Mouse (Mus musculus) spleen, postnatal 36 days (tissue): ENCODE measurements around the gene Gstm7.
"Not testable (repeated sequence)": the region's sequence is repeated elsewhere in the genome, so short reads cannot be mapped to it uniquely, and the experiment has no call there.

ENCODE experiments used
- DNase-seq, 2 experiments: peaks; one replicate each; pipeline ENCODE4 v3.0.0; 2022; ENCODE audit warnings: low spot score in 2 of 2, mixed read lengths in 1 of 2

Gene Gstm7

DNA sequence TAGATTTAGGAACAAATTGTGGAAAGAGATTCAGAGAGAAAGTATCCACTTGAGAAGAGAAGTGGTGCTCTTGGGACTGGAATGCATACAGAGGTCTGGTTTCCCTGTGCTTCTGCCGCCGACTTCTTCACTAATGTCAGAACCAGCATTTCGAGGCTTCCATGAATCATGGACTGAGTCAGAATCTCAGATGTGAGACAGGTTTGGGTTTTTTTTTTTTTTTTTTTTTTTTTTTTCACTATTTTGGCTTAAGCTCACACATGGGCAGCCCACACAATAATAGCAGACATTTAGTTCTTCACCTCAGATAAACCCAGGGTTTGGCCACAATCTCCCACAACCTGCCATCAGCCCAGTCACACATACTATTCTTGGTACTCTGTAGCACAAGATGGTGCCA is 3.7 kb upstream of the Gstm7 start:
- no peak for DNase-seq

DNA sequence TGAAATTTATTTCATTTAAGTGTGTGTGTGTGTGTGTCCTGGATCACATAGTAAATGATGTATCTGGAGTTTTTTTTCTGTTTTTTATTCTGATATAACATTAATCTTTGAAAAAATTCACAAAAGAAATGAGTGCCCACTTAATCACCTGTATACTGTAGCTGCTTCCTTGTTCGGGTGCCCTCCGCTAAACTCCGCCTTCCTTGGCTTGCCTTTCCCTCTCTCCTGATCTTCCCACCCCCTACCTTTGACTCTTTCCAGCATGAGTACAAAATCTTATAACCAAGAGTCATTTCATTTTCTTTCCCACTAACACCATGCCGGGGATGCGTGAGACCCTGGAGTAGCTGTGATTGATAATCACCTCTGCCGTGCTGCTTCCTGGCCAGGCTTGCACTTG is 511 bp upstream of the Gstm7 start:
- no peak for DNase-seq

DNA sequence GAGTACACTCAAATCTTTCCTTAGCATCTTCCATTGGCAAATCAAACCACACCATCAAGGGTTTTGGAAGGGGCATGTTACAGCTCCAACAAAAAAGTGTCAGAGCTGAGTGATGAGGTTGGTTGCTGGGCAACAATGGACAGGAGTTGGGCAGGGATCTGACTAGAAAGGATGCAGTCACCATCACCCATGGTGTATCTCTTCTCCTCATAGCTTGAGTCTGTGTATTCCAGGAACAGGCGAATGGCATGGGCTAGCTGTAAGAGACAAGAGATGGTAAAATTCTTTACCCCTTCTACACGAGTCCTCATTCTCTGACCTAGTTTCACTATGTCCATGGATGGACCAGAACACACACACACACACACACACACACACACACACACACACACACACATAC is 483 bp downstream of the Gstm7 start:
- no peak for DNase-seq

DNA sequence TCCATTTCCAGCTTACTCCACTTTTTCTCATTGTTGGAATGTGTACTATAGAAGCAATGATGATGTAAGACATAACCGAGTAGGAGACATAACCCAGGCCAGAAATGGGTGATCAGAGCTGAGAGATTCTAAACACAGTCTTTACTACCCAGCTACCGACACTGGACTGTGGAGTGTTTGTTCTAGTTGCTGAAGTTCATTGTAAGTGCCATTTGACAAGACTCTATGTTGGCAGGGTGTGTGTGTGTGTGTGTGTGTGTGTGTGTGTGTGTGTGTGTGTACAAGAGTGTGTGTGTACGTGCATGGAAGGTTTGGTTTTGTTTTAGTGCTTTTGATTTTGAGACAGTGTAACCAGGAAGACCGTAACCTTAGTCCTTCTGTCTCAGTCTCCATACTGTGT is 1.9 kb downstream of the Gstm7 start:
- no peak for DNase-seq

DNA sequence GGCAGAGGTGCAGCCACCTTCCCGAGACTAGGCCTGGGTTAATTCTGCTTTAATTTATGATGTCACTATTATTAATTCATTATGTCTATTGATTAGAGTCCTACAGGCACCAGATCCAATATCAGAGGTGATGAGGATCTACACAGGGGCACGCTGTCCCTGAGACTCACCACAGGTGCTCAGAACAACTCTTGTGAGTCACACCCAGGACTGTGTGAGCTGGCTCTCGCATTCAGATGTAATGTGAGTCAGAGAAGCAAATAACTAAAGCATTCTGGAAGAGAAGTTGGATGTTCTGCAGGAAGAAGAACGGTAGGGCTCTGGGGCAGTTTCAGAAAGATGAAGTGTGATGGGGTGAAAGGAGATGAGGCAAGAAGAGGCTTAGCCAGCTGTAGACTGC is 2.4 kb downstream of the Gstm7 start:
- no peak for DNase-seq

DNA sequence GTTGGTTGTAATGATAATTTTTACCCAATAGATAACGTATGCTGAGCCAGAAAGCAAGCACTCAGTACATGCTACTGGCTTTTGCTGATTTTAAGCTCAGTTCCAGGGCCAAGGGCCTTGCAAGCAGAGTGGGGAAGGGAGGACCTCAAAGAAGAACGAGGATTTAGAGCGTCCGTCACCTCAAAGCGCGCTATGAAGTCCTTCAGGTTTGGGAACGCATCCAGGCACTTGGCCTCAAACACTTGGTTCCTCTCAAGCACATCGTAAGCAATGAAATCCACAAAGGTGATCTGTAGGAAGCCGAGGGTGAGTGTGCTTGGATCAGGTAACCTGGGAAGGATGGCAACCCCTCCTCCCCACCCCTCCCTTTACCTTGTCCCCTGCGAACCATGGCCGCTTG is 2.9 kb downstream of the Gstm7 start:
- no peak for DNase-seq

DNA sequence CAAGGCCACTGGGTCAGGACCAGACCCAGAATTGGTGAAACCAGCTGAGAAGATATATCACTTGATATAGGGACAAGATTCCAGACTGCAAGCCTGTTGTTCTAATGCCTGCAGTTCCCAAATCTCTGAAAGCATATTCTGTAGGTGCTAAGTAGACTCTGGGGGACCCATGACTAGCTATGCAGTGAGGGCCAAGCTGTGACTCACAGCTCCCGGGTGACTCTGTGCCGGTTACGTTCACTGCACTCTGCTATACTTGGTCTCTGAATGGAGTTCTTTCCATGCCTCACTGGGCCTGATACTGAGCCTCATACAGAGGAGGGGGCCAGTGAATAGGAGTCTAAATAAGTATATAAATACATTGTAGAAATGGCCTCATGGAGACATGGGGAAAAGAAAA is 3.8 kb downstream of the Gstm7 start:
- DNase-seq = no peak

DNA sequence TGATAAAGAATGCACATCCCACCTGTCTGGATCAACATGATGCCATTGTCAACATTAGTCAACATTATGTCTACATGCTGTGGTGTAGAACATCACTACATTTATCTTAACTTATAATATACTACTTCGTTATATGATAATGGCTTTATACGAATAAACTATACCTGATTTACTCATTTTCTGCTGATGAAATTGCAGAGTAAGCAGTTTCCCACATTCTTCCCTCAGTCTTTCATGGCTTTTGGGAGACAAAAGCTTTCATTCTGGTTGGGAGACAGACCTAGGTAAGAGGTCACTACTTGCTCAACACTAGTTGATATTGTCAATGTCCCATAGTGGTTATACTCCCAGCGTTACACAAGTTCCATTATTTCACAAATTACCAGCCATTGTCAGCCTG is 6.3 kb downstream of the Gstm7 start:
- DNase-seq = no peak

DNA sequence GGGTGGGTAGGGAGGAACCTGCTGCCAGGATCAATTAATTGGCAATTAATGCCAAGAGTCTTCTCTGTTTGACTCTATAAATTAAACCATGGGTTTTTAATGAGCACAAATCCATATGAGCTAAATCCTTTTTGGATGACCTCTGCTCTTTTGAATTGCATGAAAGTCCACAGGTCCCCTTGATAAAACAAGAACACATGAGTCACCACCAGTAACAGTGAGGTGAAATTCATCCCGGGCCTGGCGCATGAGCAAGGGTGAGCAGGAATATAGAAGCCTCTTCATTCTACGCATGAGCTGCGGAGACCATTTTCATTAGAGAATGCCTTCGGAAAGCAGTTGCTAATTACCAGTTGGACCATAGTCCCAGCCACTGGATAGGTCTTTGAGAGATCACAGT is 11.3 kb downstream of the Gstm7 start:
- DNase-seq = no peak

DNA sequence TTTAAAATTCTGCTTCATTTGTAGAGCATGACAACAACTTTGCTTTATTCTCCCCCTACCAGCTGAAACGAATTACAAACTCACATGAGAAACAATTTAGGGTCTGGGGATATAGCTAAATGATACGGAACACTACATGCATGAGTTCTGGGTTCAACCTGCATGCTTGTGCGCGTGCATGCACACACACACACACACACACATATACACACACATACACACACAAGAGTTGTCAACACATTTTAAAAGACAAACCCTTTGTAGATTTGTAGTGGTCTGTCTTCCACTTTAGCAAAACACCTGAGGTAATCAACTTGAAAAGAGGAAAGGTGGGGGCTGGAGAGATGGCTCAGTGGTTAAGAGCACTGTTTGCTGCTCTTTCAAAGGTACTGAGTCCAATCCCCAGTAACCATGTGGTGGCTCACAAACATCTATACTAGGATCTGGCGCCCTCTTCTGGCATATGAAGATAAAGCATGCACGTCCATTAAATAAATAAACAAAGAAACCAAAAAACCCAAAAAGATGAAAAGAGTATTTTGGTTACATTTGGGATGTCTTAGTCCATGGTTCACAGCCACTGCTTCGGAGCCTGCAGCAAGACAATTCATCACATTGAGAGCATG is 13.7 kb downstream of the Gstm7 start:
- peak; percentile 10 to 16 for DNase-seq

DNA sequence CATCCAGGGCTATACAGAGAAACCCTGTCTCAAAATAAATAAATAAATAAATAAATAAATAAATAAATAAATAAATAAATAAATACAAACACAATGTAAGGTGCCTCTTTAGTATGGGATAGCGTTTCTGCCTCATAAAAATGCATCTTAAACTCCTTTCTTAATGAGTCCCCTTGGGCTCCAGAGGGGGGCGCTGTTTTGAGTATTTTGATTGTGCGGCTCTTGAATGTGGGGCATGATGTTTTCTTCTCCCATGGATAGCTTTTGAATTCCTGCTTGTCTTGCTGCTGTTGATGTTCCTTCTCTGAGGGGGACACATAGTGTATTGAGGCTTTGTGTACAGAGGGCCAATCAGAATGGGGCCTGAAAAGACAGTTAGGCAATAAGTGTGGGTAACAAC is 14.5 kb downstream of the Gstm7 start:
- no peak for DNase-seq

DNA sequence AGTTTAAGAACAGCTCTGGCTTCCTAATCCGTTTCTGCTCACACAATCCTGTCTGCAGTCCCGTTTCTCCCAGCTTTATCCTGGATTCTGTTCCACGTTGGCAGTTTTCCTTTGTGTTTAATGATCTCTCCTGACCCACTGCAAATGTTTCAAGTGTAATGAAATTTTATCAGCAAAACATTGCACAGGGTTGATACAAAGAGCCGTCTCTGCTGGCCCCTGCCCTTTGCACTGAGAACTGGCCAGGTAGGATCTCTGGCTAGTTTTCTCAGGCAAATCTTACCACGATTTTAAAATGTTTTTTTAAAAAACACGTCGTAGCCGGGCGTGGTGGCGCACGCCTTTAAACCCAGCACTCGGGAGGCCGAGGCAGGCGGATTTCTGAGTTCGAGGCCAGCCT is 14.9 kb downstream of the Gstm7 start:
- DNase-seq = no peak

DNA sequence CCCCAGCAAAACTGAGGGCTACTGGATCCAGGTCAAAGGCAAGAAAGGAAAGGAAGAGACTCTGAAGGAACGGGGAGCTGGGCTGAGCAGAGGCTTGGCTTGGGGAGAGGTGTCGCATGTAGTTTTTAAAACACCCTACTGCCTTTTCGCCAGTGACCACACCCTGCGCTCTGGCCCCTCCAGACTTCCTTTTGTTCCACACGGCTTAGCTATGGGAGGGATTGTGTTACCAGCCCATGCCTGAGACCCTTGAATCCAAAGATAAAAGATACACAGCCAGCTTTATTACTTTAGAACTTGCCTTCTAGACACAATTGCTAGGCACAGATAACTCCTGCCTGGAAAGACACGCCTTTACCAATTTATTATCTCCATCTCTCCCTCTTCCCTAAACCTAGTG is 25.7 kb downstream of the Gstm7 start:
- DNase-seq = no peak

DNA sequence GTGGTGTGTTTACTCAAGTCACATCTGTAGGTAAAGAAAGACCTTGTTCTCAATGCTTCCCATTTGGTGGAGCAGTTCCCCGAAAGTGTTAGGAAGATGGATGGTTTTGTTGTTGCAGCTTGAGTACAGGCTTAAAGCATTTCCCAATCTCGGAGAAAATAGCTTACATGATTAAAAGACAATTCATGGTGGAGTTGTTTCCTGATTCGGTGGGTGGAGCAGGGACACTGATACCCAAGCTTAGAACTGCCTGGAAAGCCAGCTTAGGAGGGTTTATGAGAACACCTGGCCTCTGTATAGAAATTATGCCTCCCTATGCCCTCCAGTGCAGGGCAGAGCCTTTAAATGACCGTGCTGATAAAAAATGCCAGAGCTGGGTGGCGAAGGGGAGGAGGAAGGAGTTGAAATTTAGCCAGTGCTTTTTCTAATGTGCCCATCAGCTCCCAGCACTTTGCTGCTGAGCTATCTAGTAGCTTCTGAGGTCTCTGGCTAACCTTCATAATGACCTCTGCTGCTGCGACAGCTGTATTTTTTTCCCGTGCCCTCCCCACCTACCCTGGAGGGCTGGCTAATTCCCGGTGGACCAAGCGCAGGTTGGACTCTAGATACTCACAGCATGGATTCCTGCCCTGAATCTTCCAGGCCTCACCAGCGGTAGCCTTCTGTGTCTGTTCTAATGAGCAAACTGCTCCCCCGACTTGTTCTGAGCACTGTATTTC is 30.5 kb downstream of the Gstm7 start:
- no peak for DNase-seq

DNA sequence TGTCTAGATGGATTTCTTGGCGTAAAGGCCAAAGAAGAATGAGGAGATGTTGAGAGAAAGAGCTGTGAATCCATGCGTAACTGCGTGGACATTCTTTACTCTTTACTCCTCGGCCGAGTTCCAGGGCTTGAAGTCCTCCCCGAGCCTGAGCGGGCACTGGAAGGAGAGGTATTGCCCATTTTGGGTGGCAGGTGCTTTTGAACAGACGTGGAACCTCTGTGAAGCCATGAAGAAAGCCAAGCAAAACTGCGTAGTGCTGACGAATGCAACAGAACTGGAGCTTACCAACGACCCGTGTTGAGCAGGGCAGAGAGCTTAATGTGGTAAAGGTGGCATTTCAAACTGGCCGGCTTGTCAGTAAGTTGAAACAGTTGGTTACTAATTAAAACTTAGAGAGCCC is 32.9 kb downstream of the Gstm7 start:
- DNase-seq = no peak

DNA sequence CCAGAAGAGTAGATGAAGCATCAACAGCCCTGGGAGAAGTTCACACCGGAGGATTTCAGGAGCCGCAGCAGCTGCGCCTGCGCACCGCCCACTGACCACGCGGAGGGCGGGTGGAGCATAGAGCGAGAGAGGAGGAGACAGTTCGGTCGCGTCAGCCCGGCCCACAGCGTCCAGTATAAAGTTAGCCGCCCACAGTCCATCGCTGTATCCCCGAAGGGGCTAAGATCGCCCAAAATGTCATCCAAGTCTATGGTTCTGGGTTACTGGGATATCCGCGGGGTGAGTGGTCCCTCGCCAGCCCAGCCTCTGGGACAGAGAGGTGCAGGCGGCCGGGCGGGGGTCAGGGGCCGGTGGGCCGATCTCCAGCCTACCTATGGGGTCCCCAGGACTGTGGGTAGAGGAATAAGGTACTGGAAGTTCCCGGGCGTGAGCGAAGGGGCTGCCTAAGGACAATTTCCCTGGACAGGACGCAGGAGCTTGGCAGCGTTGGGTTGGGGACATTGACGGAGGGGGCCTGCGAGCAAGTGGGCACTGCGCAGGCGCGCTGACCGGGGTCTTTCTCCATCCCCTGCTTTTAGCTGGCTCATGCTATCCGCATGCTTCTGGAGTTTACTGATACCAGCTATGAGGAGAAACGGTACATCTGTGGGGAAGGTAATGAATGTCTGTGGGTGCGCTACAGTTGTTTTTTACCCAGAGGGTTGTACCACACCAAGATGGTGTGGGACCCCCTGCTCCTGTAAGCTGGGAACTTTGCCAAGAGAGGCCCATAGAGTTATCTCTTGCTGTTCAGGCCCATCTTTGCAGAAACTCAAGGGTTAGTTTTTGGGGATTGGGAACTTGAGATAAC is 35.7 kb downstream of the Gstm7 start, which contains the start of gene Gstm5:
TSS of gene Gstm5 (plus strand) at position 102 of the 850 bp plus-strand sequence.
- peak; percentile 48 to 59 for DNase-seq

DNA sequence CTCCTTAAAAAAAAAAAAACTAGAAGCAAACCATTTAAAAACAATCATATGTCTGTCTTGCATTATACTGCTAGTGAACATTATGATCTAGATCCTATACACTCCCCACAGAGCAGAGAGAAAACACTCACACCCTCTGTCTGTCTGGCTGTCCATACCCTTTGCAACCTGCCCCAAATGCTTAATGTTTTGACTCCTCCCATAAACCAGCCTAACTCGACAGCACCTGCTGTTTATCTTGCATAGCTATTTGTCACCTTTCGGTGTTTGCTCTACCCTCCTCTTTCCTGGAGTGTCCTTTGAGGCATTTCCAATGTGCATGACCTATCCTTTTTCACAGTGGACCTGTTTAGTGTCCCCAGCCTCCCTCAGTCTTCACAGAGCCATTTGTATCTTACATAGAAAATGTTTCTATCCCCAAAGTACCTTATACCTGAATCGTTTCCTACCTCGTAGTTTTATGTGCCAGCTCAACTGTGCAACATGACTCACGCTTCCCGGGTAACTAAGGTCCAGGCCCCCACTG is 36.4 kb downstream of the Gstm7 start:
- no peak for DNase-seq

DNA sequence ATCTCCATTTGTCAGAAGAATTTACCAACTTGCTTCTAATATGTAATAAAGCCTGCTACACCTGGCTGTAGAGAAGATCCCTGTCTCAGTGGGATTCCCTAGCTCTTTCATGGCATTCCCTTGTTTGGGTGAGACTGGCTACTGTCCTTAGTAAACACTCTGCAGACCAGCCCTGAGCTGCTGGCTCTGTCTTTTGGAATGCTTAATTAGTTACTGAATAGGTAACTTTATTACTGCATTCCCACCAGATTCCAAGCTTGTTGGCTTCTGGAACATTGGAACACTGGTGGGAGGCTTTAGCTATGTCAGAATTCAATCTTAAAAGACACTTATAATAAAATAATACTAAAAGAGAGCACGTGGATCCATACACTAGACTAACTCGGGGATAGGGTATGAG is 42.4 kb downstream of the Gstm7 start:
- DNase-seq = not testable (repeated sequence)

DNA sequence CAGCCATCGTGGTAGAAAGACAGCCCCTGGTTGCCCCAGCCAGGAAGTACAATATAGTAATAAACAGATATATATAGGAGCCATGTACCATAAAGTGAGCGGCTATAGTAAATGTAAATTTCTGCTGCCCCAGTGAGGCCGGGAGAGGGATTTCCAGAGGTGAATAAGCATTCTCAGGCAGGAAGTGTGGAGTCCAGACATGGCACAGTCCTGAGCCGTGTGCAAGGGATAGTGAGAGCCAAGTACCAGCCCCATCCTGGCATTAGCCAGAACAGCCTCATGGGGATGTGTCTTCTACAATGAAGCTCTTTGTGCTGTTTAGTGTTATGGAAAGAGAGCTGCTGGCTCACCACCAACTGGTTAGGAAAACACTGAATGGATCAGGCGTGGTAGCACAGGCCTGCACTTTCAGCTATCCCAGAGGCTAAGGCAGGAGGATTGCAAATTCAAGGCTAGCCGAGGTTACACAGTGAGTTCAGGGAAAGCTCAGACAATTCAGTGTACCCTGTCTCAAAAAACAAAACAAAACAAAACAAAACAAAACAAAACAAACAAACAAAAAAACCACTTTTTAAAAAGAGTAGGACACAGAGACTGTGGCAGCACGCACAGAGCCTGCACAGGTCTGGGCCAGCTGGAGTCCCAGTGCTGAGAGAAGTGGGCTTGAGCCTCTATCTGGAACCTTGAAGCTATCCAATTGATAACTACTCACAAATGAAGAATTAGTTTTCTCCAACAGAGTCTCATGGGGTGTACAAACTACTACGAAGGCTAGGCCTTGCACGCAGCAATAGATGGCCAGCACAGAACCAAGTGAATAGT is 43.7 kb downstream of the Gstm7 start:
- no peak for DNase-seq

DNA sequence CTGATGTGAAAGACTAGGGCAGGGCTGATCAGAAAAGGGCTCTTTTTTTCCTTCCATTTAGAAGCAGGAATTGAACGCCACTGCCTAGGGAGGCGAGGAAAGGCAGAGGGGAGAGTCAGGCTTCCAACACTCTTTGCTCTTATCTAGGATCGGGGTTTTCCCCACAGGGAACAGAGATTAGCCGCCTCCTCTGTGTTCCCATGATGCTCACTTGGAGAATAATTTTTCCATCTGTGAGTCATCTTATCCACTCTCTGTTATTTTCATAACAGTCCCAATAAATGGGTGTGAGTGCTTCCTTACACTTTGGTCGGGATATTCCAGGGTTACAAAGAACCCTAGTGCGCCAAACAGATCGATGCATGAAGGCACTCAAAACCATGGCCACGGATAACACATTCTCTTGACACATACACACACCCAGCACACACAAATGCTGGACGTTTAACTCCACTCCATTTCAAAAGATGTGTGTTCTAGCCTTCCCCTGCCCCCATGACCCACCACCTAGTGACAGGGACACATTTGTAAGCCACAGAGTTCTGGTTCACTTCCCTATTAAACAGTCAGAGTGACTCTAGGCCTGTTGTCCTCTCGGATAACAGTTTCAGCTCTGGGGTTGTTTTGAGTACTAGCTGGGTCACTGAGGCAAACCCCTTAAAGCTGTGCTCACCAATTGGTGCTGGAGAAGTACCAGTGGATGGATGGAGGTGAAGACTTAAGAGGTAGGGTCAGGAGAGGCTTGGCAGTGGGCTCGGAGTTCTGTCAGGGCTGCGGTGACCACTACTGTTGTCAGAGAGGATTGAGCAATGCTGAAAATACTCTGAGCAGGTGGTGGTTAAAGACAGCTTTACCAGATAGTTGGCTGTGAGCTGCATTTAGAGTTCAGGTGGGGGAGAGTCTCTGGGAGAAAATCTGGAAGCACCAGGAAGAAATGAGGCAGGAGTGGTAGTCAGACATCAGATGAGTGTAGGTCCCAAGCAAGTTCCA is 53.6 kb downstream of the Gstm7 start:
- DNase-seq = no peak
